7 mouse cellular contexts compared by ENCODE assay signal in the genomic region with DNA sequence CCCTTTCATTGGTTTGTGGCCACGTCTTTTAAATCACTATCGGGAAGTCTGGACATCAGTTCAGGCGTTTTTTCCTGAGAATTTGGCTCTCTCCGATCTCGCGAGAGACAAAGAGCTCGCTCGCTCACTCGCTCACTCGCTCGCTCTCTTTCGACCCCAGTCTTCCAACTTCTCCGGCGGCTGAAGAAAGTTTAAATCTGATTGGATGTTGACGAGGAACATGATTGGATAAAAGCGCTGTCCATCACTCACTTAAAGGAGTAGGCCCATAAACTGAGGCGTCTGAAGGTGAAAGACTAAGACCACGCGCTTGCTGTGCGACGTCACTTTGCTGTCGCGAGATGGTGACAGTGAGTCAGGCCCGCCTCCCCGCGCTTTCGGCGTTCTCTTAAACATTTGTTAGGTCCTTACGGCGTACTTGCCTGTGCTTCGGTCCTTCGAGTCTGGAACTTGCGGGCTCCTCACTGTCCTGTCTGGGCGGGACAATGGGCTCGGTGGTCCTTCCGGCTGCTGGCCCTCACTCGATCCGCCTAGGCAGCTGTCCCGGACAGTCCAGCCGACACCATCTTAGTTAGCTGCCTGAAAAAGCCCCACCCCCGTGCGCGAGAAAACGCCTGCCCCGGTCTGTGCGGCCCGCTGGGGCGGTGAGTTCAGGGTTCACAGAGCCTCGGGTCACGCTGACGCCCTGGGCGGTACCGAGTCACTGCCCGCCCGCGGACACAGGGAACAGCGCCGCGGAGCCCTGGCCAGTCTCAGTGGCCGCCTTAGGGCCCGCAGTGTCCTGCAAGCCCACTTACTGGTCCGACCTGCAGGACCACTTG. TPM values are rescaled to one million over a fixed set of nuclear protein-coding genes. Genes with fewer than 3 reads are reported as not detected.
DNase-seq lines count a peak whose midpoint lies in the region; ATAC-seq lines count a peak whose summit lies in the region.

Rbm15 (minus strand) TSS at position 293 of the 821 bp plus-strand sequence.

- H3K4me3 ChIP-seq in intestine, embryonic 16.5 days (ENCODE audit: low read length), result peak within 1 kb of the TSS; percentile 77
- H3K4me3 ChIP-seq in midbrain, embryonic 11.5 days (ENCODE audit: low read depth, low read length), result peak within 1 kb of the TSS; percentile 97

- ATAC-seq in intestine, embryonic 16.5 days, result peak; percentile 94
- peak; percentile 94 for ATAC-seq in midbrain, embryonic 11.5 days (ENCODE audit: low FRiP score)

- DNase-seq in adrenal gland, adult 8-10 months, result peak; percentile 97
- peak; percentile 97 for DNase-seq in embryo, embryonic 9.5 days (ENCODE audit: extremely low spot score)
- peak; percentile 83 to 95 for DNase-seq in gastrocnemius, postnatal 4 days (ENCODE audit: low spot score in 2 of 2)
- peak; percentile 95 to 97 for DNase-seq in left cerebral cortex, postnatal 36 days (ENCODE audit: low spot score in 2 of 2)
- peak; percentile 99 for DNase-seq in midbrain, embryonic 11.5 days (ENCODE audit: low spot score, missing footprints)
- peak; percentile 99 for DNase-seq in skeletal muscle tissue, adult 2 months (ENCODE audit: low read depth, low spot score)

- no peaks in the 10 kb centered on the region for H3K9me3 ChIP-seq in intestine, embryonic 16.5 days (ENCODE audit: control insufficient read depth, low read length)
- no peaks in the 10 kb centered on the region for H3K9me3 ChIP-seq in midbrain, embryonic 11.5 days (ENCODE audit: control insufficient read depth, low read length)

- intact Hi-C loops in left cerebral cortex, postnatal 36 days (cut with DNase I), result loop anchor here (5.0 kb wide), 1 partner anchor 56 kb away; the partner anchor contains the start of gene Lamtor5

- peak within 1 kb of the TSS; percentile 86 for H3K4me2 ChIP-seq in intestine, embryonic 16.5 days (ENCODE audit: low read depth, low read length)
- peak within 1 kb of the TSS; percentile 95 for H3K4me2 ChIP-seq in midbrain, embryonic 11.5 days

- H3K9ac ChIP-seq in intestine, embryonic 16.5 days (ENCODE audit: low read depth, low read length), result peak within 1 kb of the TSS; percentile 86
- H3K9ac ChIP-seq in midbrain, embryonic 11.5 days (ENCODE audit: low read length), result peak within 1 kb of the TSS; percentile 95

- peaks cover 19% of the 10 kb centered on the region for H3K4me1 ChIP-seq in intestine, embryonic 16.5 days (ENCODE audit: control insufficient read depth, insufficient read depth, low read length)
- peaks cover 26% of the 10 kb centered on the region for H3K4me1 ChIP-seq in midbrain, embryonic 11.5 days (ENCODE audit: control insufficient read depth, insufficient read depth, low read length)

- H3K36me3 ChIP-seq in intestine, embryonic 16.5 days (ENCODE audit: control insufficient read depth, insufficient read depth, low read length), result peaks cover 7% of the 10 kb centered on the region; the same call in 1 of the 2 replicates
- H3K36me3 ChIP-seq in midbrain, embryonic 11.5 days (ENCODE audit: control insufficient read depth, insufficient read depth, low read length), result peaks cover 9% of the 10 kb centered on the region

- WGBS in intestine, embryonic 16.5 days, result under 1% methylated on average over 62 of the region's 62 CpGs
- WGBS in midbrain, embryonic 11.5 days, result under 1% methylated on average over 62 of the region's 62 CpGs

- peak within 1 kb of the TSS; percentile 98 for H3K27ac ChIP-seq in intestine, embryonic 16.5 days (ENCODE audit: low read length)
- peak within 1 kb of the TSS; percentile 97 for H3K27ac ChIP-seq in midbrain, embryonic 11.5 days (ENCODE audit: low read depth, low read length)

- no peaks in the 10 kb centered on the region for H3K27me3 ChIP-seq in intestine, embryonic 16.5 days (replicated peaks; ENCODE audit: control insufficient read depth, insufficient read depth, low read length)
- no peaks in the 10 kb centered on the region for H3K27me3 ChIP-seq in midbrain, embryonic 11.5 days (ENCODE audit: control insufficient read depth, insufficient read depth, low read length)

RNA-seq across cellular contexts. Expression of gene Rbm15, which starts in this region (rescaled TPM):
- total RNA-seq in adrenal gland, adult 8-10 months (2022), result 10 to 100 TPM; 30.6 to 48.1 (median 36.7) TPM
- 10 to 100 TPM; 29.0 to 31.3 TPM for total RNA-seq in gastrocnemius, postnatal 4 days (2021)
- polyA plus RNA-seq in intestine, embryonic 16.5 days (2015; fragmentation: Nextera tagmentation; extraction: Ambion mirVana), result 11.1 and 11.5 TPM in 2 replicates
- total RNA-seq in left cerebral cortex, postnatal 36 days (2021), result 10 to 100 TPM; 24.2 to 30.0 TPM
- 19.9 and 20.6 TPM in 2 replicates for polyA plus RNA-seq in midbrain, embryonic 11.5 days (2014; fragmentation: Nextera tagmentation; extraction: Ambion mirVana)

Comparison
In these comparisons a context has a peak if more than half of its experiments do, and no peak if none do; other contexts are left out.
1. Peak in every context shown above with its lines: DNase-seq, ATAC-seq, H3K4me3 ChIP-seq and H3K27ac ChIP-seq.